Mouse (Mus musculus) erythroblast, embryonic 14.5 days (primary cell): ENCODE measurements around the gene Syt12.

Source experiments
- GATA1 ChIP-seq: IDR thresholded peaks from 2 replicates; pipeline ENCODE4 v1.6.1; 2012; ENCODE audit warnings: low read length, inconsistent platforms, mixed read lengths
- TAL1 ChIP-seq: IDR thresholded peaks from 3 replicates; pipeline ENCODE4 v1.6.1; 2012; ENCODE audit warnings: low read length, inconsistent platforms, mixed read lengths

GRCm38 (mm10) chr19:4437886-4438285, 39.4 kb downstream of the Syt12 start:
- TF ChIP-seq GATA1 (no peak), TAL1 (no peak)
